Mouse (Mus musculus) kidney, adult 2 months (tissue): Measurements from ENCODE around the gene Mapk13.

Experiments
- CTCF ChIP-seq: fragments of 200-500 bp; conservative IDR thresholded peaks from 2 replicates; pipeline ENCODE4 v1.5.1; 2011; ENCODE audit warnings: low read depth, mild to moderate bottlenecking, control low read depth, low read length, moderate library complexity, mixed read lengths; ENCODE audit not compliant: insufficient read depth, insufficient read length
- POLR2A ChIP-seq: fragments of 200-500 bp; IDR thresholded peaks from one replicate; pipeline ENCODE4 v1.6.1; 2011; ENCODE audit warnings: low read depth, low read length, control low read depth

GRCm38 (mm10) chr17:28736486-28736885, 32.6 kb upstream of the Mapk13 start:
- TF ChIP-seq POLR2A (no peak), CTCF (no peak)
